Mouse (Mus musculus) embryonic facial prominence, embryonic 11.5 days (tissue): ENCODE results near the gene Ccdc30. TPM values are rescaled to one million over a fixed set of nuclear protein-coding genes. Genes with fewer than 3 reads are reported as not detected.
A peak's percentile ranks its signal among the peaks of the same experiment; 100 is the strongest.

Experiments
- ATAC-seq: fragments of 200-750 bp; cut with Nextera tagmentation; replicated peaks from 2 replicates; pipeline ENCODE4 v1.8.0; 2017; ENCODE audit warnings: low read depth; ENCODE audit not compliant: insufficient number of reproducible peaks, low FRiP score, low TSS enrichment
- DNase-seq: peaks from one replicate; pipeline ENCODE4 v3.0.0-alpha.2; 2015; ENCODE audit warnings: low spot score
- H3K27ac ChIP-seq: fragments of 300-500 bp; sonication (generic); replicated peaks from 2 replicates; pipeline ENCODE4 v1.5.1; 2014; ENCODE audit warnings: mild to moderate bottlenecking, low read depth, low read length, control low read depth
- H3K27me3 ChIP-seq: fragments of 300-500 bp; sonication (generic); 2 replicates; pipeline ENCODE4 v1.6.1; 2014; ENCODE audit warnings: mild to moderate bottlenecking, low read length, moderate library complexity, mixed read lengths; ENCODE audit not compliant: control insufficient read depth, insufficient read depth
- H3K36me3 ChIP-seq: fragments of 300-500 bp; sonication (generic); replicated peaks from 2 replicates; pipeline ENCODE4 v1.6.1; 2014; ENCODE audit warnings: low read depth, mild to moderate bottlenecking, low read length, moderate library complexity, mixed read lengths; ENCODE audit not compliant: control insufficient read depth, insufficient read depth
- H3K4me1 ChIP-seq: fragments of 300-500 bp; sonication (generic); 2 replicates; pipeline ENCODE4 v1.6.1; 2014; ENCODE audit warnings: low read length, mixed read lengths; ENCODE audit not compliant: control insufficient read depth, insufficient read depth
- H3K4me2 ChIP-seq: fragments of 300-500 bp; sonication (generic); 2 replicates; pipeline ENCODE4 v1.6.1; 2014; ENCODE audit warnings: low read depth, mild to moderate bottlenecking, control low read depth, low read length, moderate library complexity
- H3K4me3 ChIP-seq: fragments of 300-500 bp; sonication (generic); 2 replicates; pipeline ENCODE4 v1.5.1; 2014; ENCODE audit warnings: low read depth, low read length, control low read depth
- H3K9ac ChIP-seq: fragments of 300-500 bp; sonication (generic); replicated peaks from 2 replicates; pipeline ENCODE4 v1.6.1; 2014; ENCODE audit warnings: mild to moderate bottlenecking, control low read depth, low read length
- H3K9me3 ChIP-seq: fragments of 300-500 bp; sonication (generic); replicated peaks from 2 replicates; pipeline ENCODE4 v1.6.1; 2016; ENCODE audit warnings: mild to moderate bottlenecking, low read length, inconsistent platforms, mixed read lengths; ENCODE audit not compliant: control insufficient read depth
- WGBS: fragments of 180-500 bp; shearing (Covaris S2); extraction: QIAGEN DNeasy Blood & Tissue Kit; methylation state at CpG from one replicate; pipeline ENCODE4 v1.1.7; 2014; 5-methylcytosine and 5-hydroxymethylcytosine counted together
- polyA plus RNA-seq: library from polyadenylated mRNA; unstranded; fragments of >200 nt; fragmentation: Nextera tagmentation; extraction: Ambion mirVana; gene quantifications from 2 replicates; pipeline ENCODE4 v1.2.1, GENCODE M21; 2014

The Ccdc30 gene
- polyA plus RNA-seq, 1 experiment from 2014 or later: 6.7 TPM

GRCm38 (mm10) chr4:119412791-119413190 lies 2.5 kb downstream of the Ccdc30 start:
- 76% methylated on average over 6 of the region's 6 CpGs for WGBS
- no peak for ATAC-seq
- H3K27ac ChIP-seq: no peak overlapping the region

GRCm38 (mm10) chr4:119411877-119412650 lies 3.3 kb downstream of the Ccdc30 start:
- no peaks in the 10 kb centered on the region for H3K9me3 ChIP-seq
- DNase-seq (no peak), ATAC-seq (no peak)
- H3K36me3 ChIP-seq: no peaks in the 10 kb centered on the region
- H3K27ac ChIP-seq: no peak overlapping the region
- no peaks in the 10 kb centered on the region for H3K27me3 ChIP-seq
- 78% methylated on average over 10 of the region's 12 CpGs for WGBS
- H3K4me2 ChIP-seq: no peak overlapping the region
- no peak overlapping the region for H3K4me3 ChIP-seq
- no peaks in the 10 kb centered on the region for H3K4me1 ChIP-seq
- no peak overlapping the region for H3K9ac ChIP-seq

More at GRCm38 (mm10) chr4:119412791-119413190, 2.5 kb downstream of the Ccdc30 start:
- Histone ChIP-seq H3K27me3 (no peaks in the 10 kb centered on the region), H3K4me2 (no peak overlapping the region), H3K9me3 (no peaks in the 10 kb centered on the region), H3K4me1 (no peaks in the 10 kb centered on the region), H3K9ac (no peak overlapping the region), H3K36me3 (no peaks in the 10 kb centered on the region), H3K4me3 (no peak overlapping the region)
- no peak for DNase-seq

GRCm38 (mm10) chr4:119403431-119403830 lies 11.9 kb downstream of the Ccdc30 start:
- no peak for DNase-seq

DNA sequence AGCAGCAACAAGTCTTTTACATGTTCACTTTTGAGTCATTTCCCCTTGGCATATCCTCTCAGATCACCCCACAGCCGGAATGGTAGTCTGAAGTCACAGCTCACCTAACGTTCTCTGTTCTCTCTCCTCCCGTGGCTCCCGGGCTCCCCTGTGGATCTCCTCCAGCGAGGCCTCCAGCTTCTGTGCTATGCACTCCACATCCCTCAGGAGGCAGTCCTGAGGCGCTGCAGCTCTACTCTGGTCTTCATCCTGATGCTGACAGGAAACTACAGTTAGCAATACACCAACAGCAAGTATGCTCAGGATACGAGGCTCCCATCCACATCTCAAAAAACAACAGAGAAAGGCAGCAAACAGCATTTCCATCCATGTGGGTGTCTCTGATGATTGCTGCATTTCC lies 14.4 kb downstream of the Ccdc30 start:
- Histone ChIP-seq H3K4me1 (no peaks in the 10 kb centered on the region), H3K27me3 (no peaks in the 10 kb centered on the region), H3K9ac (no peak overlapping the region), H3K36me3 (no peaks in the 10 kb centered on the region), H3K9me3 (no peaks in the 10 kb centered on the region), H3K27ac (no peak overlapping the region), H3K4me2 (no peak overlapping the region), H3K4me3 (no peak overlapping the region)
- WGBS: 53% methylated on average over 7 of the region's 7 CpGs
- no peak for DNase-seq
- ATAC-seq: no peak

More at GRCm38 (mm10) chr4:119403431-119403830, 11.9 kb downstream of the Ccdc30 start:
- no peak overlapping the region for H3K27ac ChIP-seq
- H3K4me3 ChIP-seq: no peak overlapping the region
- 95% methylated on average over 2 of the region's 2 CpGs for WGBS
- no peaks in the 10 kb centered on the region for H3K9me3 ChIP-seq
- no peaks in the 10 kb centered on the region for H3K4me1 ChIP-seq
- H3K36me3 ChIP-seq: no peaks in the 10 kb centered on the region
- H3K27me3 ChIP-seq: no peaks in the 10 kb centered on the region
- H3K4me2 ChIP-seq: no peak overlapping the region
- ATAC-seq: no peak
- no peak overlapping the region for H3K9ac ChIP-seq

DNA sequence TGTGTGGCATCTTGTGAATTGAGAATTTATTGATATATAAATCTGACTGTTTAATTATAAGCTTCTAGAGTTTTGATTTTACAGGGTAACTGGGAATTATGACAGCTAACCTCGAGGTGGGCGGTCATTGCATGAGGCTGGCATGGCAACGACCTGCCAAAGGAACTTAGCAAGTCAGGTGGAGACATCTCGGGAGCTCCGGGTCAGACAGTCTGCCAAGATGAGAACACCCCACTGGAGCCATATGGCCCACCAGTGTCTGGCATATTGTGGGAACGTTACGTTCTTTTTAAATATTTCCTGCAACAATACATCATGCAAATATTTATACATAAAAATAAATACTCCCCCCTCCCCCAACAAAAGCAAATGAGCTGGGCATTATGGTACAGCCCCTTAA lies 16.6 kb downstream of the Ccdc30 start:
- H3K4me3 ChIP-seq: no peak overlapping the region
- H3K36me3 ChIP-seq: no peaks in the 10 kb centered on the region
- DNase-seq (no peak), ATAC-seq (no peak)
- H3K4me2 ChIP-seq: no peak overlapping the region
- H3K27me3 ChIP-seq: no peaks in the 10 kb centered on the region
- H3K9ac ChIP-seq: no peak overlapping the region
- WGBS: 85% methylated on average over 7 of the region's 7 CpGs
- H3K27ac ChIP-seq: no peak overlapping the region
- no peaks in the 10 kb centered on the region for H3K4me1 ChIP-seq
- no peaks in the 10 kb centered on the region for H3K9me3 ChIP-seq

DNA sequence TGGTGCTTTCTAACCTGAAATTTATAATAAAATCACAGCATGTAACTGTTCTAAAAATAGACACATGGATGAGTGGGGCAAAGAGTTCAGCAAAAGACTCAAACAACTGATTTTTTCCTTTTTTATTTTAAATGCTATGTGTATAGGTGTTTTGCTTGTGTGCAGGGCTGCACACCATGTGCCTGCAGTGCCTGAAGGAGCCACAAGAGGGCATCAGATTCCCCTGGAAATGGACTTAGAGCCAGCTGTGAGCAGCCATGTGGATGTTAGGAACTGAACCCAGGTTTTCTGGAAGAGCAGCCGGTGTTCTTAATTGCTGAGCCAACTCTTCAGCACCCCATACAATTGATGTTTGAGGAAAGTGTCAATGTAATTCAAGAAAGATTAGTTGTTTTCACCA lies 25.0 kb downstream of the Ccdc30 start:
- Histone ChIP-seq H3K4me1 (no peaks in the 10 kb centered on the region), H3K27ac (no peak overlapping the region), H3K36me3 (no peaks in the 10 kb centered on the region), H3K4me3 (no peak overlapping the region), H3K4me2 (no peak overlapping the region), H3K27me3 (no peaks in the 10 kb centered on the region), H3K9me3 (no peaks in the 10 kb centered on the region), H3K9ac (no peak overlapping the region)
- 75% methylated on average over 1 of the region's 1 CpGs for WGBS
- DNase-seq (peak; percentile 38), ATAC-seq (no peak)

DNA sequence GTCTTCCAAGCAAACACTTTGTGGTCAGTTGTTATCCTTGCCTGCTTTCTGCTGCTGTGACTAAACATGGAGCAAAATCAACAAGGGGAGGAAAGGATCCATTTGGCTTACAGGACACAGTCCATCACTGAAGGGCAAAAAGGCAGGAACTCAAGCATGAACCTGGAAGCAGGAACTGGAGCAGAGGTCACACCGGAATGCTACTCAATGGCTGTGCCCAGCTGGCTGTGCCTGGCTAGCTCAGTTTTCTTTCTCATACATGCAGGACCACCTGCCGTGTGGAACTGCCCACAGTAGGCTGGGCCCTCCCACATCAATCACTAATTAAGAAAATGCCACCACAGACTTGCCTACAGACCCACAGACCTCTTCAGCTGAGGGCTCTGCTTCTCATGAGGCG lies 26.1 kb downstream of the Ccdc30 start:
- H3K9me3 ChIP-seq: no peaks in the 10 kb centered on the region
- H3K4me1 ChIP-seq: no peaks in the 10 kb centered on the region
- H3K36me3 ChIP-seq: no peaks in the 10 kb centered on the region
- H3K4me2 ChIP-seq: no peak overlapping the region
- no peaks in the 10 kb centered on the region for H3K27me3 ChIP-seq
- no peak for ATAC-seq
- no peak overlapping the region for H3K9ac ChIP-seq
- WGBS: 65% methylated on average over 3 of the region's 3 CpGs
- no peak overlapping the region for H3K27ac ChIP-seq
- no peak for DNase-seq
- H3K4me3 ChIP-seq: no peak overlapping the region

- DNase-seq (no peak), ATAC-seq (no peak)
- 78% methylated on average over 7 of the region's 7 CpGs for WGBS
- H3K27me3 ChIP-seq: no peaks in the 10 kb centered on the region
- H3K4me2 ChIP-seq: no peak overlapping the region
- H3K4me3 ChIP-seq: no peak overlapping the region
- no peaks in the 10 kb centered on the region for H3K4me1 ChIP-seq
- no peaks in the 10 kb centered on the region for H3K9me3 ChIP-seq
- no peak overlapping the region for H3K9ac ChIP-seq
- no peaks in the 10 kb centered on the region for H3K36me3 ChIP-seq
- no peak overlapping the region for H3K27ac ChIP-seq
Observed at GRCm38 (mm10) chr4:119381471-119382190, 33.7 kb downstream of the Ccdc30 start.
